Mouse (Mus musculus) brain, embryonic 14.5 days (tissue): ENCODE measurements around the gene Helz2.

Experiments used
- CTCF ChIP-seq: fragments of 200-500 bp; IDR thresholded peaks from 2 replicates; pipeline ENCODE4 v1.5.1; 2012; ENCODE audit warnings: inconsistent platforms, mild to moderate bottlenecking, moderate library complexity, borderline replicate concordance; ENCODE audit not compliant: insufficient read depth, insufficient read length; ENCODE audit errors: extremely low read depth
- POLR2A ChIP-seq: fragments of 200-500 bp; IDR thresholded peaks from 2 replicates; pipeline ENCODE4 v1.6.1; 2012; ENCODE audit warnings: mild to moderate bottlenecking, inconsistent platforms, borderline replicate concordance; ENCODE audit not compliant: poor library complexity, insufficient read depth, insufficient read length, severe bottlenecking; ENCODE audit errors: extremely low read depth

- TF ChIP-seq CTCF (no peak), POLR2A (no peak)
Measured at GRCm38 (mm10) chr2:181272092-181272491, 30.3 kb upstream of the Helz2 start.
